Mouse (Mus musculus) bone marrow, adult 2 months (tissue): ENCODE data around the gene Ubox5. TPM values are rescaled to one million over a fixed set of nuclear protein-coding genes. Genes with fewer than 3 reads are reported as not detected.
"Not testable (repeated sequence)": the region's sequence is repeated elsewhere in the genome, so short reads cannot be mapped to it uniquely, and the experiment has no call there.

ENCODE experiments used
- H3K27ac ChIP-seq: fragments of 200-500 bp; 2 replicates; pipeline ENCODE4 v1.5.1; 2012; ENCODE audit warnings: low read depth, mild to moderate bottlenecking, control low read depth, inconsistent platforms, low read length; ENCODE audit not compliant: control insufficient read depth, poor library complexity, insufficient read depth
- H3K4me1 ChIP-seq: fragments of 200-500 bp; 2 replicates; pipeline ENCODE4 v1.6.1; 2011; ENCODE audit warnings: low read length; ENCODE audit not compliant: control insufficient read depth, insufficient read depth
- H3K4me3 ChIP-seq: fragments of 200-500 bp; replicated peaks from 2 replicates; pipeline ENCODE3; 2011; ENCODE audit warnings: mild to moderate bottlenecking, low read depth, low read length, control low read depth; ENCODE audit not compliant: control insufficient read depth
- CTCF ChIP-seq: fragments of 200-500 bp; IDR thresholded peaks from 2 replicates; pipeline ENCODE4 v1.5.1; 2011; ENCODE audit warnings: low read length, control low read depth; ENCODE audit not compliant: control insufficient read depth, insufficient read depth
- POLR2A ChIP-seq: fragments of 200-500 bp; IDR thresholded peaks from 2 replicates; pipeline ENCODE4 v1.6.1; 2011; ENCODE audit warnings: low read depth, mild to moderate bottlenecking, control low read depth, low read length, borderline replicate concordance; ENCODE audit not compliant: control insufficient read depth
- WGBS: fragments of 180-500 bp; shearing (Covaris S2); methylation state at CpG from one replicate; pipeline ENCODE4 v1.1.7; 2018; 5-methylcytosine and 5-hydroxymethylcytosine counted together
- polyA plus RNA-seq: library from polyadenylated mRNA; stranded (reverse); fragments of >200 nt; gene quantifications from 2 replicates; pipeline ENCODE4 v1.2.4, GENCODE M21; 2011; ENCODE audit warnings: low replicate concordance; ENCODE audit not compliant: missing spikeins, insufficient read depth, insufficient read length

Gene Ubox5
- polyA plus RNA-seq, 1 experiment = 5.4 TPM

DNA sequence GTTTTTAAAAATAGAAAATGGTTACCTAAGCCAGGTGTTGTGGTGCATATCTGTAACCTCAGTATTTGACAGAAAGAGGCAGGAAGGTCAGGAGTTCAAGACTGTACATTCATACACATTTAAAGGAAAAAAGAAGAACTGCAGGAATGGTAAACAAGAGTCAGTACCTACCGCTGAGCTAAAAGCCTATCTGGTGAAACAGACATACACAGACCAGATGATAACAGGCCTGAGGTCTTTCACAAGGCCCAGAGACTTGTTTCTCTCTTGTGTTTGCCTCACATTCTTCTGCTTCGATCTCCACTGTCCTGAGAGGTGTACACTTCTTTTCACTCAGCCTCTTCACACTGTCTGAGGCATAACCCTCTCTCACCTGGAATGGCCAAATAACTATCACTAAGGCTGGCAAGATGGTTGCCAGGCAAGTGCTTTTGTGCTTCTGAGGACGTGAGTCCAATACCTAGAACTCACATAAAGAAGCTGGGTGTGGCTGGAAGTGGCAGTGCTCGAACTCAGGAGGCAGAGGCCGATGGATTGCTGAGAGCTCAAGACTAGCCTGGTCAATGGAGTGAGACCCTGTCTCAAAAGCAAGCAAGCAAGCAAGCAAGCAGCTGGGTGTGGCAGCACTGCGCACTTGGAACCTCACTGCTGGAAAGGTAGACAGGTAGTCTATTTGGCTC, 26.0 kb upstream of the Ubox5 start:
- Histone ChIP-seq H3K4me3 (no peak overlapping the region), H3K27ac (peak overlapping the region; percentile 44; the same call in 1 of the 2 replicates), H3K4me1 (no peaks in the 10 kb centered on the region)
- TF ChIP-seq POLR2A (no peak), CTCF (no peak)
- WGBS = 69% methylated on average over 6 of the region's 6 CpGs

GRCm38 (mm10) chr2:130653760-130654159, 23.9 kb upstream of the Ubox5 start:
- H3K4me1 ChIP-seq = no peaks in the 10 kb centered on the region
- 71% methylated on average over 1 of the region's 1 CpGs for WGBS

GRCm38 (mm10) chr2:130653303-130653702, 23.5 kb upstream of the Ubox5 start:
- TF ChIP-seq POLR2A (no peak), CTCF (no peak)
- Histone ChIP-seq H3K4me1 (no peaks in the 10 kb centered on the region), H3K4me3 (no peak overlapping the region), H3K27ac (no peak overlapping the region)
- WGBS = 83% methylated on average over 2 of the region's 2 CpGs

More at GRCm38 (mm10) chr2:130653760-130654159, 23.9 kb upstream of the Ubox5 start:
- TF ChIP-seq CTCF (no peak), POLR2A (no peak)
- Histone ChIP-seq H3K4me3 (no peak overlapping the region), H3K27ac (no peak overlapping the region)

DNA sequence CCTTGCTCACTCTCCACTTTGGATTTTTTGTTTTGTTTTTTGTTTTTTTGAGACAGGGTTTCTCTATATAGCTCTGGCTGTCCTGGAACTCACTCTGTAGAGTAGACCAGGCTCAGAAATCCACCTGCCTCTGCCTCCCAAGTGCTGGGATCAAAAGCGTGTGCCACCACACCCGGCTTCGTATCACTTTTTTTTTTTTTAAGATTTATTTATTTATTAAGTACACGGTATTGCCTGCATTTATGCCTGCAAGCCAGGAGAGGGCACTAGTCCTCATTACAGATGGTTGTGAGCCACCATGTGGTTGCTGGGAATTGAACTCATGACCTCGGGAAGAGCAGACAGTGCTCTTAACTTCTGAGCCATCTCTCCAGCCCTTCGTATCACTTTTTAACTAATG, 19.2 kb upstream of the Ubox5 start:
- WGBS = 83% methylated on average over 6 of the region's 6 CpGs

DNA sequence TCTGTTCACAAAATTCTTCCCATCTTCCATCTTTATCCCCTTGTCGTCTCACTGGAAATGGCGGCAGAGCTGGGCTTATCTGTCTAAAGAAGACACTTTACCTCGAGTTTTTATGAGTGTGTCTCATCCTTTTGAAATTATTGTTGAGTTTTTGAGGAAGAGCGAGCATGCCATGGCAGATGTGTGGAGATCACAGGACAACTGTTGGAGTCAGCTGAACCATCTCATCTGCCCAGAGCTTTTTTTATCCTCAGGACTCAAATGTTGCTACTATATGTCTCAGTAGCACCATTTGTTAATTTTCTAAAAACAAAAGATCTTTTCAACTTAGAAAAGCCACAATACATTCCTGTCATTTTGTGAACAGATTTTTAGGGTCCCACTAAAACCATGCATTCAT, 15.4 kb upstream of the Ubox5 start:
- no peak overlapping the region for H3K4me3 ChIP-seq
- H3K4me1 ChIP-seq = no peaks in the 10 kb centered on the region
- H3K27ac ChIP-seq = no peak overlapping the region
- no peak for TF ChIP-seq CTCF
- TF ChIP-seq POLR2A = no peak
- 80% methylated on average over 4 of the region's 4 CpGs for WGBS

More for the DNA sequence above, 19.2 kb upstream of the Ubox5 start:
- not testable (repeated sequence) for H3K27ac ChIP-seq, H3K4me1 ChIP-seq, H3K4me3 ChIP-seq

DNA sequence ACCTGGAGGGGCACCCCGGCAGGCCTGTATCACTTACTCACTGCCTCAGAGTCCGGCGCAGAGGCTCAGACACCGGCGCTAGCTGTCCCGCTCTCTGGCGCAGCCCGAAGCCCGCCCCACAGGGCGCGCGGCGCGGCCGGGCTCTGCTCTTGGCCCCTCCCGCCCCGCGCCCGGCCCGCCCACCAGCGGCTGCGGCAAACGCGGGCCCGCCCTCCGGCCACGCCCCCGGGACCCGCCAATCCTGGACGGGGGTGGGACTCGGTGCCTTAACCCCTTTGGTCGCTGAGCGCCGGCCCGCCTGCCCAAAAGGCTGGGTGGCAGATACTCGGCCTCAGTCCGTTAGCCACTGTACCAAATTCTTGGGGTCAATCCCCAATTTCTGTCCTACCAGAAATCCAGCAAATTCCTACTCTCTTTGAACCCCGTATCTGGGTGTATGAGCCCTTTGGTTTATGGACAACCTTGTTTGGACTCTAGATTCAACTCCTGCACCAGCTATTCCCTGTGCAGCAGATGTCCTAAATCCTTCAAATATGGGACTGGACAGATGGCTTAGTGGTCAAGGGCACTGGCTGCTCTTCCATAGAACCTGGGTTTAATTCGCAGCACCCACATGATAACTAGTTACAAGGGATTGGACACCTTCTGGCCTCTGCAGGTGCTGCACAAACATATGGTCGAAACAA, 13.0 kb upstream of the Ubox5 start, which contains the start of gene Lzts3:
Gene Lzts3 (minus strand): TSS at position 120 of the 686 bp plus-strand sequence.
- Histone ChIP-seq H3K4me3 (peak within 1 kb of the TSS; percentile 74), H3K27ac (no peak within 1 kb of the TSS; the same call in 1 of the 2 replicates), H3K4me1 (no peaks in the 10 kb centered on the region)
- WGBS = 5% methylated on average over 29 of the region's 40 CpGs
- no peak for TF ChIP-seq CTCF
- TF ChIP-seq POLR2A = no peak; the same call in 1 of the 2 replicates

DNA sequence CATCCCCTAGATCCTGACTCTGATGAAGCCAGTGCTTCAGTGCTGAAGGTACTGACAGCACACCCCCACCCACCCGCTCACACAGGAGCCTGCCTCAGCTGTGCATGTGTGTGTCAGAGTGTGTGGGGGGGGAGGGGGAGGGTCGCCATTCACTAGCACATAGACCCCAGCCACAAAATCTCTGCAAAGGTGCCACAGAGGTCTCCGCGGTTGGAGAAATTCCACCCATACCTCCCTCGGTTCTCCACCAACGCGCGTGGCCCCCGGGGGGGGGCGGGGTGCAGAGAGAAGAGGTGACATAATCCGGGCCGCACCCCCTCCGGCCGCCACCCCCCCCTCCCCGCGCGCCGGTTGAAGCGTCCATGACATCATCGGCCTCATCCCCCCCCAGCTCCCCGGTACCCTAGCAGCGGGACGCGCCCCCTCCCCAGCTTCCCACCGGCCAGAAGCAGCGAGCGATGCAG, 12.4 kb upstream of the Ubox5 start:
- Histone ChIP-seq H3K4me1 (no peaks in the 10 kb centered on the region), H3K27ac (no peak overlapping the region; the same call in 1 of the 2 replicates), H3K4me3 (peak overlapping the region; percentile 74)
- 2% methylated on average over 25 of the region's 27 CpGs for WGBS
- TF ChIP-seq CTCF = no peak
- no peak for TF ChIP-seq POLR2A

DNA sequence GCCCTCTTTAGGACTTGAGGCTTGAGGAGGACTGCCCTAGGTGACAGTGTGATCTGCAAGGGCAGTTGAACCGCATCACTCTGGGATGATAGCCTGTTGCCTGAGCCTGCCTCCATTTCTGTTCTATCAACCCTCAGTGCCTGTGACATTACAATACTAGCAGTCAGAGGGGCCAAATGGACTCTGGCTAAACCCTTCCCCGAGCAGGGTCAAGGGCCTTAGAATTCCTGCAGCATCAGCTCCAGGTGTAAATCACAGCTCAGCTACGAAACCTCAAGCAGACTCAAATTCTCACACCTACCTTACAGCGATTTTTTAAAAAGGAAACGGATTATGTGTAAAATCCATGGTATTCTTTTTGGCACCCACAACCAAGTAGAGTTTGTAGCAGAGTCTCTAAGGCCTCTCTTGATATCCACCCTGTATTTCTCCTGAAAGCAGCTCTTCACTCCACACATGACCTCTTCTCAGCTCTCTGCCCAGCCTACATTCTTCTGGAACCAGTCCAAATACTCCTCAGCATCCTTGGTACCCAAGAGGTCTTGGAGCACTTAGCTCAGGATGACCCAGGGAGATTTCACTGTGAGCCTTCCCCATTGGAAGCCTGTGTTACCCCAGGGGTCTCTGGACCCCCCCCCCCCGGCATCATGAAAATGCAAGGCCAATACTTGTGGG, 11.7 kb upstream of the Ubox5 start:
- TF ChIP-seq CTCF = no peak
- TF ChIP-seq POLR2A = no peak
- 71% methylated on average over 6 of the region's 6 CpGs for WGBS
- Histone ChIP-seq H3K4me1 (no peaks in the 10 kb centered on the region), H3K4me3 (no peak overlapping the region), H3K27ac (no peak overlapping the region)
